Mouse (Mus musculus): ENCODE results near the gene Agpat4.

Agpat4 gene

DNA sequence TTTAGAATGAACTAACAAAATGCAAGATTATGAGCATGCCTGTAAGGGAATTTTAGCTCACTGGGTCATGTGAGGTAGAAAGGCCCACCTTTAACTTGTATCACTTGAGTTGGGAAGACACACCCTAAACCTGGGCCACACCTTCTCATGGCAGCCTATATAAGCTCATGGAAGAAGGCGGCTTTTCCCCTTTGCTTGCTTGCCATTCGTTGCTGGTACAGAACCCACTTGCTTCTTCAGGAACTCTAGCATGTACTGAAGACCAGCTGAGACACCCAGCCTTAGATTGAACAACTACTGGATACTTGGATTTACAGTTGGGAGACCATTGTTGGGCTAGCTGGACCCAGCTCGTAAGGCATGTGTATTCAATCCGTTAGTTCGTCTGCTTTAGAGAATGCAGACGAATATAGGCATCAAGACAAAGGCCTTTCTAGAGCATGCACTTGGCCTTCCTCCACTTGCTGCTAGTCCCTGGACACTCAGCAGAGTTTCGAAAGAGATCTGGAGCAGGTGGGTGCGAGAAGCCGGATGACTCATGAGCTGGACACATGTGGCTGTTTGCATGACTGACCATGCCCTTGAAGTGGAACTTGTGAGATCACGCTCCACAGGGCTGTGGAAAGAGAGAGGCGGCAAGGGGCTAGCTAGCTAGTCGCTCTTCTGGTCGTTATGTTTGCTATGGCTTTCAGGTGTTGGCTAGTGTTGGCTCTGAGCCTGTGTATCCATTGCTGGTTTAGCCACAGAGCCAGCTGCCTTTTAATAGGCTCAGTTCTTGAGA, 42.7 kb downstream of the Agpat4 start:
- no peak for DNase-seq (ENCODE audit: low spot score in 2 of 2)

- DNase-seq (ENCODE audit: low spot score in 2 of 2), result no peak
Observed at GRCm38 (mm10) chr17:12161877-12162276, 43.4 kb downstream of the Agpat4 start.

- no peak for DNase-seq (ENCODE audit: low spot score in 2 of 2)
Observed at GRCm38 (mm10) chr17:12162824-12163223, 44.3 kb downstream of the Agpat4 start.

DNA sequence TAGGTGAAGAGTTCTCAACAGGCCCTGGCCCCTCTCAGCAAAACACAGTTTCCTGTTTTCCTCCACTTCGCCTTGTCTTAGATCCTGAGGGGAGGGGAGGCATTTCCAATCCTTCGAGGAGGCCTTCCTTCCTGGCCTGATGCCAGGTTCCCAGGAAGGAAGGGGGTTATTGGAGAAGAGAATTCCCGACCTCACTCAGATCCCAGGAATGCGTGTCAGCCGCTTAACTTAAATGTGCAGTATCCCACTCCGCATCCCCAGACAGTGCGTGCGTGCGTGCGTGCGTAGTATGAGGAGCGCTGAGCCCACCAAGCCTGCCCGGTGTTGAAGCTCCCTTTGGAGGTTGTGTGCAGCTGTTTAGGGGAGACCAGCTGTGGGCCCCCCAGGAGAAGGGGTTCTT, 44.9 kb downstream of the Agpat4 start:
- no peak for DNase-seq (ENCODE audit: low spot score in 2 of 2)

DNA sequence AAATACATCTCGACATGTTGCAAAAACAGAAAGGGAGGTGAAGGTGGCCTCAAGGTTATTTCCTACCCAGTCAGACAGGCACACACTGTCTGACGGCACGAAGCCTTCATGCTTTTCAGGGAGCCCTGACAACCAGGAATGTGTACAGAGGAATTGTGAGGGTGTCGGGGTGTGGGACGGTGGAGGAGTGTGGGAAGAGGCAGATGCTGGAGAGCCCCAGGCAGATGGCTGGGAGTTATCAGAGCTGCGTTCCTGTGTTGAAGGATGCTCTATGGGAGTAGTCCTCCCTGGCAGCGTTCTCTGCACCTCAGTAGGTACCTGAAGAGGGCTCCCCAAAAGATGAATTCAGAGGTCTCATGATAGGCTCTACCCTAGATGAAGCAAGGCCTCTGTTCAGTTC, 45.4 kb downstream of the Agpat4 start:
- DNase-seq (ENCODE audit: low spot score in 2 of 2), result peak in 1 of 2 experiments; percentile 56

DNA sequence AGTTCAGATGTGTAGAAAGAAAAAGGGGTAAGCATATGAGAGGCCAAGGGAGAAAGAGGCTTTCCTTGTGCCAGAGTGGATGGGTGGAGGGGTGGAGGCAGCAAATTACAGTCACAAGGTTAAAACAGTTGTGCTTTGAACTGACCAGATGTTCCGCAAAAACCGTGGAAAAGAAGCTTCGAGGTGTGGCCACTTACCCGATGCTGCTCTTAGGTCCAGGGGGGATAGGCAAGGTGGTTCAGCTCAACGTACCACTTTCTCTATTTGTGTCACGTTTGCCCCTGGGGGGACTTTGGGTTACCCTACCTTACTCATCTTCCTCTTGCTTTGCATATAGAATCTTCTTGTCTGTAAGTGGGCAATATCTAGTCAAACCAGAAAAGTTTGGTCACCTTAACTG, 46.0 kb downstream of the Agpat4 start:
- DNase-seq (ENCODE audit: low spot score in 2 of 2), result no peak

DNA sequence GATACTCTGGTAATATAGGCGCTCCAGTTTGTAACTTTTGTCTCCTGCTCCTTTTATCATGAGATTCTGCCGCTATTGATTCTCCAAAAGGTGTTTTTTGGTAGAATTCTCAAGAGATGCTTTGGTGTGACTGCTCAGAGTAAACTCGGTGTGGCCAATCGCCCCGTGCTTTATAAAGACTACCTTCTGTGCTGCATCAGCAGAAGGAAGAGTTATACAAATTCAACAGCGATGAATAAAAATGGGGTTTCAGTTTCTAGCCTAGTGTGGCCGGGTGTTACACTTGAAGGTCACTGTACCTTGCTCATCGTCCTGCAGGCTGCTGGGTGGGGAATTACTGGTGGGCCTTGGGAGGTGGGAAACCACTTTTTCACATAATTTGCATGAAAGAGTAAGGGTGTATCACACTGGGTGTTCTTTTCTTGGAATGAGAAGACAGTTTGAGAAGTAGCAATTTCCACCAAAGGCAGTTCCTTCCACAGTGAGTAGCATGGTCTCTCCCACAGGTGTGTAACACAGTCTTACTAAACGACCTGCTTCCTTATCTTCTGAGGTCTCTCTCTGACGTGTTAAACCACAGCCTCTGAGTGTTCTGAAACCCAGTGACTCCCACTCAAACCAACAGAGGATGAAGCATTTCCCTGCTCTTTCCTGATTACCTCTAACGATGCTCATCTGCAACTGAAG, 46.6 kb downstream of the Agpat4 start:
- no peak for DNase-seq (ENCODE audit: low spot score in 2 of 2)

DNA sequence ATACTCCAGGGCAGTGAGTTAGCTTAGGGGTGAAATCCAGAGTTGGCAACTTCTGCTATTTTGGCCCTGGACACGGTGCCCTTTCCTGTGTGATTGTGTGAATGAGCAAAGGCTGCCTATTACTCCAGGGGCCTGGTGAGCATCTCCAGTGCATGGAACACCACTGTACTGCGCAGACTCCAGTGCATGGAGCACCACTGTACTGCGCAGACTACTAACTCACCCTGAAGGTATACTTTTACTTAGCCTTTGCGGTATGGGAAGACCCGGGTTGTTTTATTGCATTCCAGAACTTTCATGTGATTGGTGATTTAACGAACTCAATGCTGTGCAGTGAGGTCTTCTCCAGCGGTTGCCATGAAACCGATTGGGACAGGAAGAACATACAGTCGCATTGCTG, 47.2 kb downstream of the Agpat4 start:
- no peak for DNase-seq (ENCODE audit: low spot score in 2 of 2)

DNA sequence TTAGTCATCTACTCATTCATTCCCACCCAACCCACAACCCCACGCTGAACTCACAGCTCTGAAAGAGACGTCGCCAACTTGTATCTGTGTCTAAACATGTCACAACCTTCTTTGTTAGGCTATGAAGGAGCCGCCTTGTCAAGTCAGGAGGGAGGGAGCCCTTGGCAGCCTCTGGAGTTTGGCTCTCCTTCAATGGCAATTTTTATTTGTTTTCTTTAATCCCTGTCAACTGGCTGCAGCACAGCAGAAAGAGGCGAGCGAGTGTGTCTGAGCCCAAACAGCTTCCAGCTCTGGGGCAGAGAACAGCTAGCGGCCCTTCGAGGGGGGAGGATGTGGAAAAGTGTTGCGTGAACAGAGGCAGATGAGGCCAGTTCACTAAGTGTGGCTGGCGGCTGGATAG, 50.0 kb downstream of the Agpat4 start:
- DNase-seq (ENCODE audit: low spot score in 2 of 2), result peak; percentile 76 to 80

DNA sequence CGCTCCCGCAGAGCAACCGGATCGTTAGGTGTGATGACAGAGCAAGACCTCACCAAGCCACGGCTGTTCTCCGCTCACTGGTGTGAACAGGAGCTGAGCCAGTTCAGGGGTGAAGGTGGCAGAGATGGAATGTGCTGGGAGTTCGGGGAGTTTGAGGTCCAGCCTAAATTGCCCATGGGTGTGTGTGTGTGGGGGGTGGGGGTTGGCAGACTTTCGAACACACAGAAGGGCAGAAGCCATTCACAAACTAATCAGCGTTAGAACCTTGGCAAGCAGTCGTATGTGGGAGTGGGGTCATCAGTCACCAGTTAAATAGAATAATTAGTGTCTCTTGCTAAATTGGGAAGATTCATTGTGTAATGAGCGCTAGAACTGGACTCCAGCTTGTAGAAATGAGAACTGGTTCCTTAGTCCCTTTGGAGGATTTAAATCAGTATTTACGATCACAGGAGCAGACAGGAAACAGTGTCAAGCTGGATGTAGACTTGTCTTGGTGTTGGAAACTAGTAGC, 50.9 kb downstream of the Agpat4 start:
- no peak for DNase-seq (ENCODE audit: low spot score in 2 of 2)

DNA sequence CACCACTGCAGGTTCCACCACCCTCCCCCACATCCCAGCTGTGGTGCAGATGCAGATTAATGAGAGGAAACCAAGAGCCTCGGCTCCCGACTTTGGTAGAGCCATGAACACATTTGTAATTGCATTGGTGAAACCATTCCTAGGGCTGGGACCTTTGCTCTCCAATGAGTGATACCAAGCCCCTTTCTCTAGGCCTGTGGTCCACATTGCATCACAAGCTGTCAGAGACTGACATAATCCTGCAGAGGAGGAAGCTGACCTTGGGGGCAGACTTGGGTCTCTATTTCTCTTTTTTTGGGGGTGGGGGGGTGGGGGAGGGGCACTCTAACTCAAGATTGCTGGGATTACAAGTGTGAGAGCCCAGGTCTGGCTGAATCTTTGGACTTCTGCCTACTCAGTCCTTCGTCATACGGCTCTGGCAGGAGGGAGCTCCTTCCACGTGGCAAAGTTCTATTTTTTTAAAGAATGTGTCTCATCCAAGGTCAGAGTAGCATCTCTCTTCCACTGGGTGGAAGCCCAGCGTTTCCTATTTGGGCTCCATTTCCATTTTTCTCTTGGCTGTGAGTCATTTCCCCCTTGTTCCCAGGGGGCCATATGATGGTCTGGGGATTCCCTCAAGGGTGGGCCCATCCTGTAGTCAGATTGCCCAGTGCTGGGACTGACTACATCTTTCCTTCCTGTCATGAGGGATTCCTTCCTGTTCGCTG, 52.4 kb downstream of the Agpat4 start:
- DNase-seq (ENCODE audit: low spot score in 2 of 2), result no peak

DNA sequence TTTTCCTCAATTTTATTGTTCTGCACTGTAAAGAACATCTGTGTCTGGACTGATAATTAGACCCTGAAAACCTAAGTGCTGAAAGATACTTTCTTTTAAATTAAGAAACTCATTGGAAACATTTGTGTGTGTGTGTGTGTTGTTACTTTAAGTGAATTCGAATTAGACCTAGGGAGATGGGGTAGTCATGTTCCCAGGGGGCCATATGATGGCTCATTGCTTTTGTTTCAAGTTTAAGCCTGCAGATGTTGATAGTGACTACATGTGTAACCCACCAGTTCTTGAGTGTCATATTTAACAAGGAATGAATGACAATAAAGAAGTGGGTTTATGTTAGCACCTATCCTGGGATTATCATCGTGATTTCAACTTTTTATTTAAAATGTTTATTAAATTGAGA, 53.2 kb downstream of the Agpat4 start:
- DNase-seq (ENCODE audit: low spot score in 2 of 2), result no peak

DNA sequence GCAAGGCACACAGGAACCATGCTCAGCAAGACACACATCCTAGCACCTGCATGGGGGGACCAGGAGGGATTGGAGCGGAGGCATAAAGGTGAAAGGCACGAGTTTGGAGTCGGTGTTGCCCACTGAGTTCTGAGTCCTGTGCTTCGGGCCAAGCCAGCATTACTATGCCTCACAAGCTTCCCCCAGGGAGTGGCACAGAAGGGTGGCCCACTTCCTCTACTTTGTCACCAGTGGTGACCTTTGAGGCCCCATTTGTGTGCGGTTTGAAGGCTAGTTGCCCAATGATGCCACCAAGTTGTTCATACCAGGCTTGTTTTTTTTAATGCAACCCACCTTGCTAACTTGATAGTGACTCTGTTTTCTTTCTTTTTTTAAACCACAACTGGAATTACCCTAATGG, 55.7 kb downstream of the Agpat4 start:
- DNase-seq (ENCODE audit: low spot score in 2 of 2), result no peak

DNA sequence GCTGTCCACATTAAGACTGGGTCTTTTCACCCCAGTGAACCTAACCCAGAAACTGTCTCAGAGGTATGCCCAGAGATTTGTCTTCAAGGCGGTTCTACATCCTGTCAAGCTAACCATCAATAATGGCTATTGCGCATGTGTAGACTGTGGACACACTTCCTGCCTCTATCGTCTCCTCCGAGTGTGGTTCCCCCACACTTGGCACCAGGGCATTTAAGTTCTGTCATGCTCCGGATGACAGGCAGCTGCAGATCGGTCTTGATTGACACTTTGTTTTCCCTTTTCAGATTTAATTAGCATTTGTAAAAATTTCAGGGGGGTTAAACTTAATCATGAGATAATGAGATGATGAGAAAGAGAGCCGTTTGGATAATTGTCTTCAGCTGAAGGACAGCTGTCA, 56.4 kb downstream of the Agpat4 start:
- no peak for DNase-seq (ENCODE audit: low spot score in 2 of 2)

DNA sequence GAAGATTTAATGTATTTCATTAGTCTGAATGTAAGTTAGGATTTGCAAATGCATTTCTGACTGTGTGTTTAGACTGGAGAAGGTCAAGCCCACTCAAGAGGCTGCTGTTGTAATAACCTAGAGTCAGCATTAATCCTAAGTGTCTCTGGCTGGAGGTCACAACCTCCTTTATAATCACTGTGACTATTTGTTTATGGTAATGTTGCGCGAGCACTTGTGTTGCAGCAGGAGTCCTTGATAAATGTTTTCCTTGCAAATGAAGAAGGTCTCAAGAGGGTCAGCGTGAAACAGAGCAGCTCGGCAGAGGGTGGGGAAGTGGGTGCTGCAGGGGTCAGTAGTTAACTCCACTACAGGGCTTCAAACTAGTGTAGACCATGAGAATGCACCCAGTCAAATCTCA, 57.1 kb downstream of the Agpat4 start:
- no peak for DNase-seq (ENCODE audit: low spot score in 2 of 2)

DNA sequence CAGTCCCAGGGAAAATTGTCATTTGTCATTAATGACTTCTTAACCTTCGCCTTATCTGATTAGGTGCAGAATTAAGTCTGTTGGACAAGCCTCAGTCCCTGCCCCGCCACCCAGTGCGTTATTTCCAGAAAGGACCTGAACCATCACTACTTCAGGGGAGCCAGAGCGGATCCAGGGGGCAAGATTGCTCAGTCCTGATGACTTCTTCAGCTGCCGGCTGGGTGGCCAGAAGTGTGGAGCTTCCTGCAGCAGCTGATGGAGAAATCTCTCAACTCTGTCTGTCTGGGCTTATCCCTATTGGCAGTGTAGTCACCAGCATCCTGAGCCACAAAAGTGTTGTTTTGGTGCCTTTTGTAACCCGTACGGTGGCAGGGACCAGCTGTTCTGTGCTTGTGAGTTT, 60.8 kb downstream of the Agpat4 start:
- DNase-seq (ENCODE audit: low spot score in 2 of 2), result no peak

GRCm38 (mm10) chr17:12179766-12180165, 61.3 kb downstream of the Agpat4 start:
- DNase-seq (ENCODE audit: low spot score in 2 of 2), result no peak

DNA sequence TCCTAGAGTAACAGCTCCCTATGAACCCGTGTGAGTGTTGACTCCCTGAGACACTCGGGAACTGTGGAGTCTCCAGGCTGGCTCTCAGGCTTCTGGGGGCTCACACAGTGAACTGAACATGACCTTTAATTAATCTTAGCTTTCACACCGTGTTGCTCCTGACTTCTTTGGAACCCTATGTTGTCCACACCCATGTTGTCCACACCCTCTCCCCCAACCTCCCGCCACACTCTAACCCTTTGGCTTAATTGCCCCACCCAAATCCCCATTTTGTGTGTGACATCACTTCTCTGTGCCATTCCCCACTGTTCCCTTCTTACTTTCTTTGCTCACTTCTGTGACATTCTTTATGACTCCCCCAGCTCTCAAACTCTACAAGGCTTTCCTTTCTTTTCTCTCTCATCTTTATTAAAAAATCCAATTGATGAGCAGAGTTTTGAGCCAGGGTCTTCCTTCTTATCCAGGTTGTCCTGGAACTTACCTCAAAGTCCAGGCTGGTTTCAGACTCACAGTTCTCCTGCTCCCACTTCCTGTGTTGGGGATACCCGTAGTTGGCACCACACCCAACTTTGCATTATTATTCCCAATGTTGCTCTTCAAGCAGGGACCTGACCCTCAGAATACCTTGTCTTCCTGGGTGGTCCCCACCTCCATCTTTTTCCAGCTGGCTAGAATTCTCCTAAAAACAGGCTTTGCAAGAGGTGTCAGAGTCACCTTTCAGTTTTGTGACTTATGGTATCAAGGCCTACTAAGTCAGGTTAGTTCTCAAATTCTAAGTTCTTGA, 64.4 kb downstream of the Agpat4 start:
- no peak for DNase-seq (ENCODE audit: low spot score in 2 of 2)

GRCm38 (mm10) chr17:12184283-12184682, 65.8 kb downstream of the Agpat4 start:
- DNase-seq (ENCODE audit: low spot score in 2 of 2), result no peak

DNA sequence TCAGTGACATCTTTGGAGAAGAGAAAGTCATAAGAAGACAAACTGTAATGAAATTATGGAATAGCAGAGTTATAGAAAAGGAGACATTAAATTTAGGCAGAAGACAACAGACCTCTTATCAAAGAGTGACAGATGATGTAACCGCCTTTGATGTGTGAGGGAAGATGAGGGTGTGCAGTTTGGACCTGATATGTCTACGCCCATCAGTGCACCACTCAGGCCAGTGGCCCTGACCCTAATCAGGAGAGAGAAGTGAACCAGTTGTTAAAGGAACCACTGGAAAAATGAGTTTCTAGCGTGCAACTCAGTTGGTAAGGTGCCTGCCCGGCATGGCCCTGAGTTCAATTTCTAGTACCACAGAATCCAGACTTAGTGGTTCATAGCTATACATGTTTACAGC, 67.4 kb downstream of the Agpat4 start:
- no peak for DNase-seq (ENCODE audit: low spot score in 2 of 2)

- no peak for DNase-seq (ENCODE audit: low spot score in 2 of 2)
Observed at GRCm38 (mm10) chr17:12186341-12186740, 67.8 kb downstream of the Agpat4 start.

GRCm38 (mm10) chr17:12187782-12188181, 69.3 kb downstream of the Agpat4 start:
- DNase-seq (ENCODE audit: low spot score in 2 of 2), result peak; percentile 72 to 82

Measured in right cerebral cortex, postnatal 10 days (tissue).